Mouse (Mus musculus) ES-Bruce4 (cell line): ENCODE measurements around the gene Pbld2. TPM values are rescaled to one million over a fixed set of nuclear protein-coding genes. Genes with fewer than 3 reads are reported as not detected.
A peak's percentile ranks its signal among the peaks of the same experiment; 100 is the strongest.

Source experiments
- H3K27ac ChIP-seq: 2 replicates; pipeline ENCODE4 v1.5.1; 2012; ENCODE audit warnings: low read length, inconsistent platforms; ENCODE audit not compliant: insufficient read depth
- H3K27me3 ChIP-seq: 2 replicates; pipeline ENCODE4 v1.6.1; 2012; ENCODE audit warnings: mild to moderate bottlenecking, low read length, inconsistent platforms; ENCODE audit not compliant: control insufficient read depth, poor library complexity, insufficient read depth, severe bottlenecking
- H3K36me3 ChIP-seq: 2 replicates; pipeline ENCODE4 v1.6.1; 2012; ENCODE audit warnings: inconsistent platforms, mild to moderate bottlenecking, low read length, moderate library complexity; ENCODE audit not compliant: control insufficient read depth, poor library complexity, insufficient read depth, severe bottlenecking
- H3K4me1 ChIP-seq: one replicate; pipeline ENCODE4 v1.8.1; 2011; ENCODE audit warnings: low read length; ENCODE audit not compliant: control insufficient read depth, insufficient read depth
- H3K4me3 ChIP-seq: 2 replicates; pipeline ENCODE4 v1.5.1; 2011; ENCODE audit warnings: low read depth, mild to moderate bottlenecking, low read length
- H3K9ac ChIP-seq: 2 replicates; pipeline ENCODE4 v1.6.1; 2012; ENCODE audit warnings: low read depth, mild to moderate bottlenecking, inconsistent platforms; ENCODE audit not compliant: poor library complexity, severe bottlenecking
- H3K9me3 ChIP-seq: replicated peaks from 2 replicates; pipeline ENCODE4 v1.6.1; 2012; ENCODE audit warnings: mild to moderate bottlenecking, low read length, inconsistent platforms; ENCODE audit not compliant: control insufficient read depth, poor library complexity, insufficient read depth, severe bottlenecking
- CTCF ChIP-seq: IDR thresholded peaks from one replicate; pipeline ENCODE4 v1.8.1; 2011; ENCODE audit warnings: low read depth, low read length
- EP300 ChIP-seq: IDR thresholded peaks from 2 replicates; pipeline ENCODE4 v1.6.1; 2011; ENCODE audit warnings: low read depth, low read length; ENCODE audit not compliant: insufficient read depth
- POLR2A ChIP-seq: IDR thresholded peaks from one replicate; pipeline ENCODE4 v1.8.1; 2011; ENCODE audit warnings: low read length; ENCODE audit not compliant: insufficient read depth
- polyA plus RNA-seq: library from polyadenylated mRNA; stranded (reverse); fragments of >200 nt; gene quantifications from 2 replicates; pipeline ENCODE4 v1.2.4, GENCODE M21; 2011; ENCODE audit warnings: low read depth; ENCODE audit not compliant: missing spikeins, insufficient read depth, insufficient read length

Gene Pbld2
- polyA plus RNA-seq, 1 experiment: 1.3 TPM

DNA sequence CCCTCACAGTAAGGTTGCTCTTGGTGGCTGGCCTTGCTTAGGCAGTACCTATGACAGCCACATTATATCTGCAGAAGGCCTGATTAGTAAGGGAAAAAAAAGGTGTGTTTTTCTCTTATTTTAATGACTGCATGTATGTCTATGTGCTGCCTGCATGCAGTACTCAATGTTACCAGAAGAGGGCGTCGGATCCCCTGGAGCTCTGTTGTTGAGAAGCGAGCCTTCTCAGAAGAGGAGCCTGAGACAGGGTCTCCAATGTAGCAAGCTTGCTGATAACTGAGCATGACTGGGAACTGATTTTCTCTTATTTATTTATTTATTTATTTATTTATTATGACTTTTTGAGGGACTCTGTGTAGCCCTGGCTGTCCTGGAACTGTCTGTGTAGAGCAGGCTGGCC is 36.8 kb upstream of the Pbld2 start:
- Histone ChIP-seq H3K27me3 (no peaks in the 10 kb centered on the region), H3K27ac (no peak overlapping the region), H3K9me3 (no peaks in the 10 kb centered on the region), H3K4me3 (no peak overlapping the region), H3K9ac (no peak overlapping the region), H3K36me3 (peaks cover 16% of the 10 kb centered on the region), H3K4me1 (no peaks in the 10 kb centered on the region)
- TF ChIP-seq POLR2A: no peak
- TF ChIP-seq EP300: no peak
- TF ChIP-seq CTCF: peak; percentile 64

DNA sequence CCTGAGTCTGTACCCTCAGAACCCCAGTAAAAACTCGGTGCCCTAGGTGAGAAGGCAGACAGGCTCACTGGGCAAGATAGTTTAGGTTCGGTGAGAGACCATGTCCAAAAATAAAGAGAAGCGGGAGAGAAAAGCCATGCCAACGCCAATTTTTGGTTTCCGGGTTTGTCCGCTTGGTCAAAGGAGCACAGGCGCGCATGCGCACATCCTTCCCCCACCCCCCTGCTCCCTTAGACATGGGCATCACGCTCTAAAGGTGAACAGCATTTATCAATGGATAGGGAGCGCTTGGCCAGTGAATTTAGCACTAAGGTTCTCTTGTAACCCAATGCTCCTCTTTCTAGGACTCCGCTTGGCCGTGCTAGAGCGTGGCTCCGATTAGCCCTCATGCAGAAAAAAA is 33.5 kb upstream of the Pbld2 start:
- H3K9me3 ChIP-seq: no peaks in the 10 kb centered on the region
- 0 out of 2 replicates have a peak overlapping the region, but pooled peaks have one; percentile 25 for H3K9ac ChIP-seq
- 0 out of 2 replicates have a peak overlapping the region, but pooled peaks have one; percentile 18 for H3K4me3 ChIP-seq
- H3K27me3 ChIP-seq: no peaks in the 10 kb centered on the region
- H3K27ac ChIP-seq: no peak overlapping the region
- no peak for TF ChIP-seq CTCF
- no peak for TF ChIP-seq EP300
- TF ChIP-seq POLR2A: no peak
- H3K36me3 ChIP-seq: peaks cover 15% of the 10 kb centered on the region
- H3K4me1 ChIP-seq: no peaks in the 10 kb centered on the region

GRCm38 (mm10) chr10:62993991-62994390 is 30.1 kb upstream of the Pbld2 start:
- Histone ChIP-seq H3K27me3 (no peaks in the 10 kb centered on the region), H3K27ac (no peak overlapping the region), H3K9me3 (no peaks in the 10 kb centered on the region), H3K4me1 (no peaks in the 10 kb centered on the region), H3K9ac (no peak overlapping the region), H3K36me3 (peaks cover 20% of the 10 kb centered on the region), H3K4me3 (no peak overlapping the region)
- no peak for TF ChIP-seq CTCF
- no peak for TF ChIP-seq POLR2A
- TF ChIP-seq EP300: no peak

DNA sequence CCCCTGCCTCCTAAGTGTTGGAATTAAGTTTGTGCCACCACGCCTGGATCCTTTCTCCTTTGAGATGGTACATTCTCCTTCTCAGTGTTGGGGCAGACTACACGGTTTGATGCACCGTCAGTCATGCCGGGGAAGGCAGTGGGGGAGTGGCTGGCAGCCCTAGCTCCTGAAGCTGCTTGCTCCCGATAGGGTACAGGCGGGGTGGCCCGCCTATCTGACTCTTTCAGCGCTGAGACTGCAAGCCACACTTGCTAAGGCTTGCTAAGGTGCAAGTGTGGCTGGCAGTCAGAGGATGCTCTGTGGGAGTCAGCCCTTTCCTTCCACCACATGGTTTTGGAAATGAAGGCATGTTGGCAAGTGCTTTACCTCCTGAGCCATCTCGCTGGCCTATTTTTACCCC is 23.5 kb upstream of the Pbld2 start:
- TF ChIP-seq CTCF (no peak), EP300 (no peak), POLR2A (no peak)
- Histone ChIP-seq H3K4me3 (no peak overlapping the region), H3K27ac (no peak overlapping the region), H3K27me3 (no peaks in the 10 kb centered on the region), H3K9me3 (no peaks in the 10 kb centered on the region), H3K9ac (no peak overlapping the region), H3K36me3 (peaks cover 41% of the 10 kb centered on the region), H3K4me1 (no peaks in the 10 kb centered on the region)

DNA sequence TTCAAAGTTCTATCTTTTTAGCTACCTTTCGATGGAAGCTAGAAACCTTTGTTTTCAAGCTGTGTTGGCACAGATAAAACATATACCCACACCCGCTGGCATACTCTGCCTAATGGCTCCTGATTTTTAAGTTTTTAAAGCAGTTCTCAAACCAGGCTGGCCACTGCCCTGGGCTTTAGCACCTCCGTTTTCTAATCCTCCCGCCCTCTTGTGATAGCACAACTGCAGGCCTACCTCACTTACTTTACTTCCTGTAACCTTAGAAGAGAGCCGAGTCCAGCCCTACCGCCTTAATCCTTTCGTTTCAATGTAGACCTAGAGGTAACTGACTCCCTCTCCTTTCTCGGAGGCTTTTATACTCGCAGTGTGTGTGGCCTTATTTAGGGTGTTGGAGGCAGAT is 20.9 kb upstream of the Pbld2 start:
- no peaks in the 10 kb centered on the region for H3K4me1 ChIP-seq
- H3K9ac ChIP-seq: no peak overlapping the region
- no peaks in the 10 kb centered on the region for H3K9me3 ChIP-seq
- no peak overlapping the region for H3K27ac ChIP-seq
- H3K27me3 ChIP-seq: no peaks in the 10 kb centered on the region
- no peak overlapping the region for H3K4me3 ChIP-seq
- H3K36me3 ChIP-seq: peaks cover 53% of the 10 kb centered on the region
- TF ChIP-seq EP300 (no peak), CTCF (no peak), POLR2A (no peak)

- H3K4me3 ChIP-seq: no peak overlapping the region
- H3K27ac ChIP-seq: no peak overlapping the region
- no peak for TF ChIP-seq CTCF
- TF ChIP-seq POLR2A: no peak
- TF ChIP-seq EP300: no peak
Measured at GRCm38 (mm10) chr10:63004556-63004955, 19.6 kb upstream of the Pbld2 start.

More at GRCm38 (mm10) chr10:63004556-63004955, 19.6 kb upstream of the Pbld2 start:
- Histone ChIP-seq H3K9me3 (no peaks in the 10 kb centered on the region), H3K9ac (no peak overlapping the region), H3K27me3 (no peaks in the 10 kb centered on the region), H3K36me3 (peaks cover 51% of the 10 kb centered on the region), H3K4me1 (no peaks in the 10 kb centered on the region)
